Mouse (Mus musculus) thymus, adult 2 months (tissue): Measurements from ENCODE around the gene Fam19a1. TPM values are rescaled to one million over a fixed set of nuclear protein-coding genes. Genes with fewer than 3 reads are reported as not detected.

Experiments used
- DNase-seq: peaks from one replicate; pipeline ENCODE4 v3.0.0; 2021
- H3K27ac ChIP-seq: fragments of 200-500 bp; 2 replicates; pipeline ENCODE4 v1.5.1; 2012; ENCODE audit warnings: low read length, control low read depth; ENCODE audit not compliant: control insufficient read depth, insufficient read depth
- H3K27me3 ChIP-seq: fragments of 200-500 bp; 2 replicates; pipeline ENCODE4 v1.6.1; 2012; ENCODE audit warnings: mild to moderate bottlenecking, low read length, moderate library complexity, mixed read lengths; ENCODE audit not compliant: control insufficient read depth, insufficient read depth
- H3K36me3 ChIP-seq: fragments of 200-500 bp; 2 replicates; pipeline ENCODE4 v1.6.1; 2012; ENCODE audit warnings: mild to moderate bottlenecking, low read length, moderate library complexity; ENCODE audit not compliant: control insufficient read depth, insufficient read depth
- H3K4me1 ChIP-seq: fragments of 200-500 bp; replicated peaks from 2 replicates; pipeline ENCODE4 v1.6.1; 2012; ENCODE audit warnings: low read length; ENCODE audit not compliant: control insufficient read depth, insufficient read depth
- H3K4me3 ChIP-seq: fragments of 200-500 bp; 2 replicates; pipeline ENCODE4 v1.5.1; 2012; ENCODE audit warnings: mild to moderate bottlenecking, low read length, control low read depth, moderate library complexity; ENCODE audit not compliant: control insufficient read depth, insufficient read depth
- CTCF ChIP-seq: fragments of 200-500 bp; IDR thresholded peaks from 2 replicates; pipeline ENCODE4 v1.5.1; 2012; ENCODE audit warnings: mild to moderate bottlenecking, control low read depth, low read length, moderate library complexity, borderline replicate concordance; ENCODE audit not compliant: control insufficient read depth, poor library complexity, insufficient read depth; ENCODE audit errors: extremely low read depth
- POLR2A ChIP-seq: fragments of 200-500 bp; IDR thresholded peaks from 2 replicates; pipeline ENCODE4 v1.6.1; 2012; ENCODE audit warnings: mild to moderate bottlenecking, low read length, control low read depth, moderate library complexity; ENCODE audit not compliant: control insufficient read depth, poor library complexity, insufficient read depth; ENCODE audit errors: extremely low read depth
- WGBS: fragments of 180-500 bp; shearing (Covaris S2); methylation state at CpG from one replicate; pipeline ENCODE4 v1.1.7; 2018; 5-methylcytosine and 5-hydroxymethylcytosine counted together
- polyA plus RNA-seq: library from polyadenylated mRNA; depleted of rRNA; stranded (reverse); fragments of >200 nt; gene quantifications from 2 replicates; pipeline ENCODE4 v1.2.3, GENCODE M21; 2012

Gene Fam19a1
- polyA plus RNA-seq, 1 experiment = 0.05 TPM

DNA sequence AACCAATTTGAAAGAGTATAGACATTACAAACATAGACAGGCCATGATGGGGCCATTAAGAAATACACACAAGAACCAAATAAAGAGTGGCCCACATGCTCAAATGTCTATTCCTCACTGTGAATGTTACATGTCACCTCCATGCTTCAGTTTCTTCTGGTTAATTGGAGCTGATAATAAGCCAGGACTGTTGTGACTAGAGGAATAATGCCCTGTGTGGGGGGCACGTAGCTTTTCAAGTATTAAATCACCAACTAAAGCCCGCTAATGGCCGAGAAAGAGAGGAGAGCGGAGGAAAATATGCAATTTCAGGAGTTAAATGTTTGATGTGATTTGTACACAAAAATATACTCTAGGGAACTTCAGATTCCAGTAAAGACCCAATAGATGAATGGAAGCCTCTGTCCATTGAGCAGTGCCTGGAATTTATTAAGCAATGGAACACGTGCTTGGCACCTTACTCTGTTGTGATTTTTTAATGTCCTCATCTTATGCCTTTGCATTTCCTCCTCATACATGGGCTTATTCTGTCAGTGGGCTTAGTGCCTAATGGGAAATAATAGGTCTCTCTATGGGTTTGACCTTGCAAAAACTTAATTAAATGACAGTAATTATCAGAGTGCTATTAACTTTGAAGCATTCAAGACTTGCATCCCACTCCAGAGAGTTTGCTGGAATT, 306.9 kb downstream of the Fam19a1 start:
- TF ChIP-seq POLR2A (no peak), CTCF (no peak)

DNA sequence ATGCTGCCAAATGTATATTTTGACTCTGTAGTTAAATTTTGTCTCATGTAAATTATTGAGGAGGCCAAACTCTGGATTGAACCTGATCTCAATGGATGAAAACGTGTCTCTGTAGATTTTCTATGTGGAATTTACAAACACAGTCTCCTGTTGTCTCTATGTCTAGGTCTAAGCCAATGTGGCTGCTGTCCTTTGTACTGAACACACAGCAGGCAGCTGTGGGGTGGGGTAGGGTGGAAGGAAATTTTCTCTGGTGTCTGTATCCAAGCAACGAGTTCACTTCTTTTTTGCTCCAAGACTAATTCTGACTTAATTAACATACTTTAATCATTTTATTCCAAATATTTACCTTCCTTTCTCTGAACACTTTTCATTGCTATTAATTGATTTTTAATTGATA, 307.6 kb downstream of the Fam19a1 start:
- TF ChIP-seq CTCF = no peak
- TF ChIP-seq POLR2A = no peak
- WGBS = 57% methylated on average over 2 of the region's 2 CpGs
- Histone ChIP-seq H3K4me1 (no peaks in the 10 kb centered on the region), H3K36me3 (no peaks in the 10 kb centered on the region), H3K27ac (no peak overlapping the region), H3K4me3 (no peak overlapping the region), H3K27me3 (no peaks in the 10 kb centered on the region)
- DNase-seq = no peak

More for the DNA sequence above, 306.9 kb downstream of the Fam19a1 start:
- Histone ChIP-seq H3K27me3 (no peaks in the 10 kb centered on the region), H3K27ac (no peak overlapping the region), H3K4me3 (no peak overlapping the region), H3K4me1 (no peaks in the 10 kb centered on the region), H3K36me3 (no peaks in the 10 kb centered on the region)
- DNase-seq = no peak
- 89% methylated on average over 5 of the region's 5 CpGs for WGBS

DNA sequence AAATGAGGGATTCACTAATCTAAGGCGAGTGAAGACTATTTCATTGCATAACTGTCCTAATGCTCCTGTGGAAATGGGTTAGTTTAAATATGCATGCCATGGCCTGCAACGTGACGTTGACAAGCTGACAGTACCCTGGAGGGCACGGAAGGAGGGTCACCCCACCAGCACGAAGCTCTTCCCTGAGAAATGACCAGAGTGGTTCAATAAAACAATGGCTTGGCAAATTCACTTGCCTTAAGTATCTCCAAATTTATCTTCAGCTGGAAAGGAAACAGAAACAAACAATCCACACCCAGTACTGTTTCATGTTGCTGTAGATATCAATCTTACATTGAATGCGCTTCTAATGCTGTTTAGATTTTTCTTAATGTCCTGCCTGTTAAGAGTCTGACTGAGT, 316.4 kb downstream of the Fam19a1 start:
- no peaks in the 10 kb centered on the region for H3K36me3 ChIP-seq
- no peaks in the 10 kb centered on the region for H3K4me1 ChIP-seq
- DNase-seq = no peak
- no peak overlapping the region for H3K4me3 ChIP-seq
- WGBS = 71% methylated on average over 6 of the region's 6 CpGs
- no peak overlapping the region for H3K27ac ChIP-seq
- no peaks in the 10 kb centered on the region for H3K27me3 ChIP-seq
- TF ChIP-seq POLR2A = no peak
- no peak for TF ChIP-seq CTCF

DNA sequence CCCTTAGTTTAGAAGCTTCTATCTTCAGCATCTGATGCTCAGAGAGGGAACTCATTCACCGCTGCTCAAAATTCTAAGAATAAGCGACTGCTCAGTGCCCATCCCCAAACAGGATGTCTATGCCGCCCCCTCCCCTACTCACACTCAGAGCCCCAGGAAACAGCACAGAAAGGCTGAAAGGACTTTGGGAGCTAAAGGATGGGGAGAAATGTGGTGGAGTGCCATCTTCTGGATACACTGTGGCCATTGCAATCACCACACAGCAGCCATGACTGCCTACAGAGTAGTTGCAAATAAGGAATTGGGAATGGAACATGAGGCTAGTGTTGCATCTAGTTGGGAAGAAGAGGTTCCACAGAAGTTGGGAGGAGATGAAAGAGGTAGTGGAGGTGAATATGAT, 319.4 kb downstream of the Fam19a1 start:
- Histone ChIP-seq H3K4me1 (no peaks in the 10 kb centered on the region), H3K4me3 (no peak overlapping the region), H3K27ac (no peak overlapping the region), H3K27me3 (no peaks in the 10 kb centered on the region), H3K36me3 (no peaks in the 10 kb centered on the region)
- WGBS = 15% methylated on average over 3 of the region's 3 CpGs
- no peak for TF ChIP-seq POLR2A
- no peak for TF ChIP-seq CTCF
- DNase-seq = no peak

DNA sequence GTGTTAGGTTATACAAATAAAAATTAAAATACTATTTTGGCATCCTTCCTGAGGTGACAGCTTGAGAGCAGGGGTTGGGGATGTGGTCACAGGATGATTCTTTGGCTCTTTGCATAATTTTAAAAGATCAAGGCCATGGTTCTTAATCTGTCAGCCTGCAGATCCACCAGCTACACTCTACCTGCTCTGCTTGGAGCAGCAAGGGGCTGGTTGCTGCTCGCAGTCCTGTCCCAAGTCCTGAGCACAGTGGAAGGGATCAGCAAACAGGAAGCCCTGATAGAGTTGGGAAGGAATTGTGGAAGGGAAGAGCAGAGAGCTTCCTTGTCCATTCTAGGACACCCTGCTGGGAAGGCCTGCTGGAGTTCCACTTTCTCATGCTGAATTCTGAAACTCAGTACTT, 320.9 kb downstream of the Fam19a1 start:
- 93% methylated on average over 1 of the region's 1 CpGs for WGBS
- no peaks in the 10 kb centered on the region for H3K36me3 ChIP-seq
- H3K4me3 ChIP-seq = no peak overlapping the region
- no peaks in the 10 kb centered on the region for H3K4me1 ChIP-seq
- no peaks in the 10 kb centered on the region for H3K27me3 ChIP-seq
- no peak for DNase-seq
- no peak overlapping the region for H3K27ac ChIP-seq
- TF ChIP-seq POLR2A (no peak), CTCF (no peak)

DNA sequence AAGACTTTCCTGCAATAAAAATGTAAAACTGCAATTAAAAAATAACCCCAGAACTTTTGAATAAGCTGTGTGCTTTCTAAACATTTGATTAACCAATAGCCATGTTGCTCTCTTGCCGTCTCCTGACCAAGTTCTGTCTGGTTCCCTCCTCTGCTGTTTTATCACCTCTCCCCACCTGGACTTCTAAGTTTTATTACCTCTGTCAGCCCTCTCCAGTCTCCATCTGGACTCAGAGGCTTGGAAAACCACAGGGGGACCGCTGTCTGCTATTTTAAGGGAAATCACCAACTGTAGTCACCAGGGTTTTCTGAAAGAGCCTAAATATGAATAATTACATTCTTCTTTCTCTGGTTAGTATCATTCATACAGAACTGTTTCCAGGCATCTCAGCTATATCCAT, 322.6 kb downstream of the Fam19a1 start:
- WGBS = 71% methylated on average over 2 of the region's 2 CpGs
- DNase-seq = no peak
- TF ChIP-seq POLR2A (no peak), CTCF (no peak)

DNA sequence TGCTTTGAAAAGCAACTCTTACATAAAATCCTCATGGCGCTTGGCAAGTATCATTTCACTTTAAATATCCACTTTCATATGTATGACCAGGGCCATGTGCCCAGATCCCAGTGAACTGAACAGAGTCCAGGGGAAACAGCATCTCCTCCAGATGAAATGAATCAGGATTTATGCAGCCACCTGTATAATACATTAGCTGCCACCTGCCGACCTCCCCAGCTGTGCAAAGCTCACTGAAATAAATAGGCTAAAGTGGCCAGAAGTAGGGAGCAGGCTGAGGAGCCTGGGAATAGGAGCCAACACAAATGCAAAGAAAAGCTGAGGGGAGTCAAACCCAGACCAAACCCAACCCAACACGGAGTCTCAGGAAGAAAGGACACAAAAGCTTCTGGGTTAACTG, 324.9 kb downstream of the Fam19a1 start:
- no peak overlapping the region for H3K4me3 ChIP-seq
- 76% methylated on average over 3 of the region's 3 CpGs for WGBS
- TF ChIP-seq POLR2A (no peak), CTCF (no peak)
- no peak for DNase-seq
- no peak overlapping the region for H3K27ac ChIP-seq
- H3K27me3 ChIP-seq = no peaks in the 10 kb centered on the region
- H3K4me1 ChIP-seq = no peaks in the 10 kb centered on the region
- no peaks in the 10 kb centered on the region for H3K36me3 ChIP-seq

More for the DNA sequence above, 322.6 kb downstream of the Fam19a1 start:
- no peak overlapping the region for H3K27ac ChIP-seq
- no peaks in the 10 kb centered on the region for H3K27me3 ChIP-seq
- no peaks in the 10 kb centered on the region for H3K36me3 ChIP-seq
- no peak overlapping the region for H3K4me3 ChIP-seq
- H3K4me1 ChIP-seq = no peaks in the 10 kb centered on the region
